Mouse (Mus musculus) spleen, postnatal 0 days (tissue): ENCODE results near the gene Txn1. TPM values are rescaled to one million over a fixed set of nuclear protein-coding genes. Genes with fewer than 3 reads are reported as not detected.

ENCODE experiments used
- polyA plus RNA-seq: library from polyadenylated mRNA; unstranded; fragments of >200 nt; fragmentation: Nextera tagmentation; extraction: Ambion mirVana; gene quantifications from 2 replicates; pipeline ENCODE4 v1.2.1, GENCODE M21; 2015

Gene Txn1
- 357 and 366 TPM in 2 replicates for polyA plus RNA-seq

GRCm38 (mm10) chr4:57956029-57956960, at the start of gene Txn1:
Txn1 (minus strand) TSS chr4:57956411.

GRCm38 (mm10) chr4:57916201-57916661, 40.0 kb downstream of the Txn1 start, which contains the start of gene D630039A03Rik:
D630039A03Rik (minus strand) TSS chr4:57916297.

Other genes with a start within 250 kb of the Txn1 start
- gene Akap2, start 238.8 kb downstream of the Txn1 start, polyA plus RNA-seq = 9.4 and 13.5 TPM in 2 replicates
- not detected in 2 replicates for gene D630039A03Rik, start 40.1 kb downstream of the Txn1 start, polyA plus RNA-seq
- not detected in 2 replicates for gene Txndc8, start 52.7 kb upstream of the Txn1 start, polyA plus RNA-seq